ENCODE assay signal across 33 mouse cellular contexts in genomic region chr1:41186991-41187390, GRCm38 (mm10).
"Had no signal": no experiment of that assay in that cellular context is flagged by ENCODE, and none has a peak within 500 bp of the region (broad histone marks: within the 10 kb centered on the region; RNA-seq: fewer than 3 reads in every experiment).

No protein-coding gene starts in this region.

- H3K27me3 ChIP-seq: limb, embryonic 12.5 days; limb, embryonic 13.5 days; limb, embryonic 15.5 days; liver, embryonic 12.5 days; liver, embryonic 13.5 days; liver, embryonic 15.5 days; lung, embryonic 15.5 days; megakaryocyte, embryonic 14.5 days; midbrain, embryonic 13.5 days; midbrain, embryonic 15.5 days; neural tube, embryonic 12.5 days; neural tube, embryonic 13.5 days had no signal

- H3K4me1 ChIP-seq: limb, embryonic 10.5 days; limb, embryonic 12.5 days; limb, embryonic 13.5 days; limb, embryonic 15.5 days; liver, embryonic 12.5 days; liver, embryonic 13.5 days; liver, embryonic 15.5 days; lung, embryonic 15.5 days; megakaryocyte, embryonic 14.5 days had no signal

- H3K9me3 ChIP-seq: limb, embryonic 10.5 days; limb, embryonic 12.5 days; limb, embryonic 13.5 days; limb, embryonic 15.5 days; liver, embryonic 12.5 days; liver, embryonic 13.5 days; liver, embryonic 15.5 days; lung, embryonic 15.5 days; midbrain, embryonic 10.5 days; midbrain, embryonic 12.5 days; midbrain, embryonic 13.5 days; midbrain, embryonic 15.5 days; neural tube, embryonic 12.5 days; neural tube, embryonic 13.5 days had no signal

- DNase-seq: left cerebral cortex, postnatal 4 days; liver; liver, embryonic 13.5 days; liver, postnatal 0 days; lung, adult 18-20 months; lung, adult 2 months; lung, embryonic 14.5 days; lung, postnatal 10 days; lung, postnatal 14 days; lung, postnatal 36 days; lung, postnatal 4 days; midbrain, embryonic 14.5 days had no signal

- ATAC-seq: liver, embryonic 12.5 days; liver, postnatal 0 days; lung, postnatal 0 days; midbrain, embryonic 13.5 days; midbrain, embryonic 15.5 days; midbrain, embryonic 16.5 days had no signal

- H3K4me2 ChIP-seq: limb, embryonic 12.5 days; limb, embryonic 13.5 days; limb, embryonic 15.5 days; liver, embryonic 11.5 days; liver, embryonic 12.5 days; liver, embryonic 13.5 days; liver, embryonic 15.5 days; lung, embryonic 14.5 days; lung, embryonic 15.5 days; midbrain, embryonic 11.5 days; midbrain, embryonic 12.5 days; midbrain, embryonic 13.5 days; midbrain, embryonic 15.5 days; neural tube, embryonic 12.5 days; neural tube, embryonic 13.5 days had no signal

- H3K9ac ChIP-seq: limb, embryonic 12.5 days; limb, embryonic 13.5 days; limb, embryonic 15.5 days; liver, embryonic 12.5 days; liver, embryonic 13.5 days; liver, embryonic 14.5 days; liver, embryonic 15.5 days; liver, postnatal 0 days; lung, embryonic 14.5 days; lung, embryonic 15.5 days; midbrain, embryonic 12.5 days; midbrain, embryonic 13.5 days; midbrain, embryonic 15.5 days; neural tube, embryonic 12.5 days; neural tube, embryonic 13.5 days had no signal

- H3K4me3 ChIP-seq: limb, embryonic 10.5 days; limb, embryonic 12.5 days; limb, embryonic 13.5 days; limb, embryonic 15.5 days; liver, embryonic 12.5 days; liver, embryonic 13.5 days; liver, embryonic 15.5 days; lung, embryonic 15.5 days; megakaryocyte, embryonic 14.5 days; midbrain, embryonic 10.5 days; midbrain, embryonic 12.5 days; midbrain, embryonic 13.5 days; midbrain, embryonic 15.5 days; myocyte; neural tube, embryonic 12.5 days; neural tube, embryonic 13.5 days had no signal

- H3K27ac ChIP-seq: limb, embryonic 10.5 days; limb, embryonic 12.5 days; limb, embryonic 13.5 days; limb, embryonic 15.5 days; liver, embryonic 12.5 days; liver, embryonic 13.5 days; liver, embryonic 14.5 days; liver, embryonic 15.5 days; lung, embryonic 15.5 days; macrophage; midbrain, embryonic 10.5 days; midbrain, embryonic 12.5 days; midbrain, embryonic 13.5 days; midbrain, embryonic 15.5 days; neural tube, embryonic 12.5 days; neural tube, embryonic 13.5 days had no signal

- H3K36me3 ChIP-seq: limb, embryonic 10.5 days; limb, embryonic 12.5 days; limb, embryonic 13.5 days; limb, embryonic 15.5 days; liver, embryonic 12.5 days; liver, embryonic 13.5 days; liver, embryonic 15.5 days; lung, embryonic 15.5 days; midbrain, embryonic 10.5 days; midbrain, embryonic 12.5 days; midbrain, embryonic 13.5 days; midbrain, embryonic 15.5 days; neural tube, embryonic 12.5 days; neural tube, embryonic 13.5 days had no signal
